Mouse (Mus musculus): ENCODE data around the gene Ndufaf2. TPM values are rescaled to one million over a fixed set of nuclear protein-coding genes. Genes with fewer than 3 reads are reported as not detected.
A peak's percentile ranks its signal among the peaks of the same experiment; 100 is the strongest.

Gene Ndufaf2
- total RNA-seq, 2 experiments from 2014 or later: 24.2 to 25.1 TPM

DNA sequence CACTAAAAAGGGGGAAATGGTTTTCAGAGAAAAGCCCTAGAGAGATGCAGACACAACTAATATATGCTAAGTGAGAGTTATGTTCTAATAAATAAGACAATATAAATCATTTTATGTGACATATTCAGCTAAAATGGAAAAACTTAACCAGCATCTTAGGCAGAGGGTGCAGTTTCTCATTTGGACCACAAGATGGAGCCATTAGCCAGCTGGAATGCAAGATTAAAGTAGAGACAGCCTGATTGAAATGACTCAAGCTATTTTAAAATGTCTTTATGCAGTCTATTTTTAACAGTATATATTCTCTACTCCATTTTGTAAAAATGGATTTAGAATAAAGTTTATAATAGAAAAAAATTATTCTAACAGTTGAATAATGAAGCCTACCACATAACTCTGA is 6.6 kb downstream of the Ndufaf2 start:
- intact Hi-C loops (cut with DNase I): loop anchor here (1.0 to 10.0 kb wide), 6 partner anchors 107 to 1041 kb away; partner anchors contain the start of gene Smim15
- peak; percentile 23 to 41 for DNase-seq

DNA sequence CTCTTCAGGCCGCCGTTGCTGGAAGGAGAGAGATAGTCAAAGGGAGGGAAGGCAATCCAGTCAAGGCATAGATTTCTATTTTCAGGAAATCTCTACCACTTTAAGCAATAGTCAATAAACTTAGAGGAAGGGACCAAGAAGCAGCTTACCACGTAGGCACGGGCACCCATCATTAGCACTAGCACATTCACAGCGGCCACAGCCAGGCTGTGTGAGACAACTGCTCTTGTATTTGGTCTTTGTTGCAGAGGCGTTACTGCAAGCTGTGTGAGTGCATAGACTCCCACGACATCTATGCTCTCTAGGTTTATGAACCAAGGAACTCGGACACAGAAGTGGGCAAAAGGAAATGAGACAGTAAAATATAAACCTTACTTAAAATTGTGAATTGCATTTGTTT is 14.3 kb downstream of the Ndufaf2 start:
- intact Hi-C loops (cut with DNase I): no loop called here
- DNase-seq: no peak

DNA sequence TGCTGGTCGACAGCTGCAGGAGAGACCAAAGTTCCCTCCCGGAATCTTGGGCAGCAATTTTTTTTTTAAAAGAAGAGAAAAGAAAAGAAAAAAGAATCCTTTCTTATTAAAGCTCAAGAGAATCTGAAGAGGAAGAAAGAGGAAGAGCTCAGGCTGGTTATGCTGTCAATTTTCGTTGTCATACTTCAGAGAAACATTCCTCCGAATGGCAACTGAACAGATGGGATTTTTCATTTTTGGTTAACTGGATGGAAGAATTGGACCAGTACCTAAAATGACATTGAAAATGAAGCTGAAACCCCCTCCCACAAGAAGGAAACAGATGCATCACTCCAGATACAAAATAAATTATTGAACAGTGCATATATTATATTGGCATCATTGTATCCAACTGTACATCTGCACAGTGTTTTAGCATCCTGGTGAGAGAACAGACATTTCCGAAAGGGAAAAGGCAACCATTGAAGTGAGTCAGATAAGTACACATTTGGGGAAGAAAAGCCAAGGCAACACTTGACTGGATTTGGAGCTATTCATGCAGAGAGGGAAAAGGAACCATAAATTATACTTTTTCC is 19.9 kb downstream of the Ndufaf2 start:
- intact Hi-C loops (cut with DNase I): no loop called here
- DNase-seq: no peak

DNA sequence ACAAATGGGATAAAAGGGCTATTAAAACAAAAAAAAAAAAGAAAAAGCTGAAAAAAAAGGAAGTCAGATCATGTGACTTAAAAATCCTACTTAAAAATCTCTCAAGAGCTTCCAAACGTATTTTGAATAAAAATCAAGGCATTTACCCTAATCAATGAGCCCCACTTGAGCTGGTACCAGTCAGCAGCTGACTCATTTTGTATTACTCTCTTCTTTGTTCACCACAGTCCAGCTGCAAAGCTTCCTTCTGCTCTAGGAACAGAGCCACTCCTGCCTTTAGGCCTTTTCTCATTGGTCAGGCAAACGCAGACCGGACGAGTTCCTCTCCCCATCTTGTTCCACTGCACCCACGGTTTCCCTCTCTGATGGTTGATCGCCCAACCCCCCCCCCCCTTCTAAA is 22.8 kb downstream of the Ndufaf2 start:
- no peak for DNase-seq
- intact Hi-C loops (cut with DNase I): no loop called here

DNA sequence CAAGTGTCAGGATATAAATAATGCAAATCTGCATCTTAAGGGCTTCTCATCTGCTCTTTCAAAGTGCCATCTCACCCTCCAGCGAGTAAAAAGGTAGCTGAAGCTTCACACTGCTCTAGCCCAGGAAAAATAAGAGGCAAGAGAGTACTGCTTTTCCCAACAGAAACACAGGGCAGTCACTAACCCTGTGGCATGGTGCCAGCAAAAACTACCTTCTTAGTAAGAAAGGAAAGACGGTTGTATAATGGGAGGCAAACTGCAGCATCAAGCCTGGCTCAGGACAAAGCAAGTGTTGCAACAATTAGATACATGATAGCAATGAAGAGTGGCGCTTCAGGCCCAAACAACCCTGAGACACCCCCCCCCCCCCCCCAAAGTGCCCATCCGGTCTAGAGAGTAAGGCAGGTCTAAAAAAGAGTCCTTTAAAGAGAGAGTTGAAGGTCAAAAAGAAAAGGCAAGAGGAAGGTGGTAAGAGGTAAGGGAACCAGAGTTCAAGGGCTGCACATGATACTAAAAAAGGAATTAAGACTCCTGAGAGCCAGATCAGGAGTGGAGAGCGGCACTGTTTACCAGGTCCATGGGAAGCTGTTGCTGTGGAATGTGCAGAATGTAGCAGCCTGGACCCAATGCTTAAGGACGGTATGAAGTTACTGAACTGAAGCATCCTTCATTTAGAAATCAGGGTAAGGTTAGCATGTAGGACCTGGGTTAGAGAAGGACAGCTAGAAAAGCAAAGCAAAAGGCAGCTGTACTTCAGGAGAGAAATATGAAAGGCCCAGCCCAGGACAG is 26.2 kb downstream of the Ndufaf2 start:
- intact Hi-C loops (cut with DNase I): no loop called here
- no peak for DNase-seq

DNA sequence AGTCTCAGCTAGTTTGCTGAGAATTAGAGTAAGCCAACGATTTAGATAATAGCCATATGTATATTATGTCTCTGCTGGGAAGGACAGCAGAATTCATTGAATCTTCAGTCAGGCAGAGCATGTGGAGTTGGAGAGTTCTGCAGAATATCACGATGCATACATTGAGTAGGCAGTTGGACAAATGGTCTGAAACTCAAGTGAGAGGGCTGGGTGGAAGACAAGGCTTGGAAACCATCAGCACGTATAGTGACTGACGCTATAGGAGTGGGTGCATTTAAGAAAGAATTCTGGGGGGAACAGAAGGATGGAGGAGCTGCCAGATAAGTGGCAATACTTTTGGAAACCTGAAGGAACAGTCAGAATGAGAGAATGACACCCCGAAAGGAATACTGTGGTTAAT is 27.7 kb downstream of the Ndufaf2 start:
- intact Hi-C loops (cut with DNase I): no loop called here
- DNase-seq: no peak

DNA sequence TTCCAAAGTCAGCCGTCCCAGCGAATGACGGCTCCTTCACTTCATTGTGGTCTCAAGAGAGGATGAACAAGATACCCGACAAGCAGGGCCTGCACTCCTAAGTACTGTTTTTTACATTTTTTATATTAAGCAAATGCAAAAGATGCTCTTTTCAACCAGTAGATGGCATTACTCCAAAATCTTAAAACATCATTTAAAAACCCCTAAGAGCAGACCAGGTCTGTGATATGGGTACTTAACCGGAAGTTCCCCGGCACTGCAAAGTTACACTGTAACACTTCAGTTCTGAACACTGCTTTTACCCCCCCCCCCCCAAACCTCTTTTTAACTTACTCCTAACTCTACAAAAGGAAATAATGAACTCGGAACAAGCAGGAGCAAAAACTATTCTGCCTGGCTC is 29.4 kb downstream of the Ndufaf2 start:
- DNase-seq: peak; percentile 5 to 16
- intact Hi-C loops (cut with DNase I): loop anchor here (5.0 kb wide), 1 partner anchor 87 kb away; the partner anchor contains the start of gene Smim15

DNA sequence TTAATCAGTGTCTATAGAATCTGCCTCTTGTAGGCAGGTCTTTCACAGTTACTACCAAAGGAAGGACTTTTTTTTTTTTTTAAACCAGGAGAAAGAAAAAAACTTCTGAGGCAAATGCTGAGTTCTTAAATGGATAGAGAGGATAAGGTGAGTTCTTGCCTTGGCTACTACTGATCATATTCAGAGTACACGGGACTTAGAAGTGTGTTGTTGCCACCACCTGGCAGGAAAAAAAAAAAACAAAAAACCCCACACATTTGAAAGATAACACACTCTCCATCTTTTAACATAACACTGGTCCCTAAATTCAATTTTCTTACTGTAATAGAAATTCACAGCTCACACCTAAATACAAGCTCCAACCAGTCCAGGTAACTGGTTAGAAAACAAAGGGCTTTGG is 30.5 kb downstream of the Ndufaf2 start:
- DNase-seq: no peak
- intact Hi-C loops (cut with DNase I): loop anchor here (1.0 to 5.0 kb wide), 2 partner anchors 25 to 86 kb away; partner anchors contain the start of gene Smim15

DNA sequence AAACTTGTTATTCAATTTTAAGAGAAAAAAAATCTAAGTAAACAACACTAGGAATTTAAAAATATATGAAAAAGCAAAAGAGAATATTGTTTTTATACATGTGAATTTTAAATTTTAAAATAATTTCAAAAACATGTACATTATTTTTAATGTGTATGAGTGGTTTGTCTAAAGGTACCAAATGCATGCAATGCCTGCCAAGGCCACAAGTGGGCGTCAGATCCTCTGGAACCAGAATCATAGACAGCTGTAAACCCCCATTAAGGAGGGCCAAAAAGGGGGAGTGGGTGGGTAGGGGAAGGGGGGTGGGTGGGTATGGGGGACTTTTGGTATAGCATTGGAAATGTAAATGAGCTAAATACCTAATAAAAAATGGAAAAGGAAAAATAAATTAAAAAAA is 31.3 kb downstream of the Ndufaf2 start:
- intact Hi-C loops (cut with DNase I): loop anchor here (5.0 kb wide), 1 partner anchor 85 kb away; the partner anchor contains the start of gene Smim15
- DNase-seq: peak; percentile 20 to 47

DNA sequence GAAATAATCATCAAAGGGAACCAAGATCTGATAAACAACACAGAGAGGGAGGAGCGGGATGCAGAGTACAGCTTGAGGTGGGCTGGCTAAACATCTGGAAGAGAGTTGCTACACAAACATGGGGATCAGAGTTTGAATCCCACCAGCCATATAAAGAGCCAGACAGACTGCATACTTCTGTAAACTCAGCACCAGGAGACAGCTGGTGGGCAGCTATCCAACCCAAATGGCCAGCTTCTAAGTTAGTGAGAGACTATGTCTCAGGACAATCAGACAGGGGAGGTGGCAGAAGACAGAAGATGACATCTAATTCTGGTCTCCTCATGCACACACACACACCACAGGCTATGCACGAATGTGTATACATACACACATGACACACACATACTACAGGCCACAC is 32.2 kb downstream of the Ndufaf2 start:
- intact Hi-C loops (cut with DNase I): loop anchor here (5.0 kb wide), 1 partner anchor 84 kb away; the partner anchor contains the start of gene Smim15
- DNase-seq: no peak

DNA sequence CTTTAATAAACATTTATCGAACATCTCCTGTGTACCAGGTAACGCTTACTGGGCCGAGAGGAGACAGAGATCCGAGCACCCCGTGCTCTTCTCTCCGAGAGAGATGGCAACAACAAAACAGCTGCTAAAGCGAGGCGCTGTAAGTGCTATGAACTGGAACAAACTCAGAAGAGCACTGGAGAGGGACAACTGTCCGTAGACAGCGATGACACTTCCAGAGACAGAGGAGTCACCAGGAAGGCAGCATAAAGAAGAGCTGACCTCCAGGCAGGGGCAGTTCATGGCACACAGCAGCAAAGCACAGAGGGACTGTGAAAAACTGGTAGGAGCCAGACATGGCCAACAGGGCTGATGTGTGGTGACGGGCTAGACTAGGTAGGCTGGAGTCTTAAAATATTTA is 34.3 kb downstream of the Ndufaf2 start:
- intact Hi-C loops (cut with DNase I): no loop called here
- DNase-seq: no peak

DNA sequence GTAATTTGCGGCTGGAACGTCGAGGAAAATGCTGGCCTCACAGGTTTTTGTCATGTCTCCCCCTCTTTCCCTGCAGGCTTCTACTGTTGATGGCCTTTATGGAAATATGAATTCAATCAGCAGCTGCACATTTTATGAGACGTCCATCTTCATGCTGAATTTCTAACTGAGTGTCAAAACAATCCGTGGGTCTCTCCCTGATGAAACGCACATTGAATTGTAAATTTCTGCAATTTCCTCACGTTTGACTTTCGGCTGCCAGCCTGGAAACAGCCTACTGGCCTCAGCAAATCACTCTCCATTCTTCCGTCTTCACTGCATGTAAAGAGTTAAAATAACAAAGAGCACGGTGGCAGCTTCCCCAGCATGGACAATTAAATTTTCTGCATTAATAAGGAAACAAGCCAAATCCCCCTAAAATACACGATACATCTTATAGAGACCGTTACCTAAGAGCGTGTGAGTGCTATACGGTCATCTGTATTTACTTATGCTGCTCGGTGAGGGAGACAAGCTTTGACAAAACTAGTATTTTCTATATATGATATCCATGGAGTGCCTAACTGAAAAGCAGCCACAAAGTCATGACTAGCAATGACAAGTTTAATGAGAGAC is 35.2 kb downstream of the Ndufaf2 start:
- intact Hi-C loops (cut with DNase I): no loop called here
- DNase-seq: no peak

DNA sequence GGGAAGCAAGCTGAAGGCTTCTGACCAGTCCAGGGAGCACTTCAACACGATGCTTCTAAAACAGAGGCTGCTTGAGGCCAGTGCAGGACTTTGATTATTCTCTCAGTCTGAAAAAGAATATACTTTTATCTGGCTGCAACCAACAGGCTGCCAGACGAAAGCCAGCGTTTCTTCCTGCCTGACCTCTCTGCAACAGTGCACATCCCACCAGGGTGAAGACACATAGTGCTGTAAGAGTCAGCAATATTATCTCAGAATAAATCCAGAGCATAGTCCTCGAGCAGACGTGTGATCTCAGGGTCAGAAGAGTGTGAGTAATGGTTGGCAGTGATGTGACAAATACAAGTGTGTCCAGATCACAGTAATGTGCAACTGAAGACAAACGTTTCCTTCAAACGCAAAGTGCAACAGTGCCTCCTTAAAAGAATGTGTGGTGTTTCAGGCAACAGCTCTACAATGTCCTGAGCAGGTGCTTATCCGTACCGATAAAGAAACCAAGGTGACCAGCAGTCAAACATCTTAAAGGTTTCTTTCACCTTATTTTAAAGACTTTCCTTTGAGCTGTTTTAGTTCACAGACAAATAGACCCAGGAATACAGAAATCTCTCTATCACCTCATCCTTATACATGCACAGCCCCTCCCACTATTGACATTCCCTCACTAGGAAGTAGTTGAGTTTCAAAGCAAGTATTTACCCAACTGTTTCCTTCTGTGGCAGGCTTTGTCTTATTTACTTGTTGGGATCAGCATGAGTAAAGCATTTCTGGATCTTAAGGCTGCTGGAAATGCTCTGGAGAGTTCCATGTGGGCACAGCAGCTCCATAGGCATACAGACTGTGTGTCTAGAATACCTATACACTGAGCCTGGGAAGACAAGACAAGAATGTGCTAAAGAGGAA is 38.8 kb downstream of the Ndufaf2 start:
- no peak for DNase-seq
- intact Hi-C loops (cut with DNase I): no loop called here

DNA sequence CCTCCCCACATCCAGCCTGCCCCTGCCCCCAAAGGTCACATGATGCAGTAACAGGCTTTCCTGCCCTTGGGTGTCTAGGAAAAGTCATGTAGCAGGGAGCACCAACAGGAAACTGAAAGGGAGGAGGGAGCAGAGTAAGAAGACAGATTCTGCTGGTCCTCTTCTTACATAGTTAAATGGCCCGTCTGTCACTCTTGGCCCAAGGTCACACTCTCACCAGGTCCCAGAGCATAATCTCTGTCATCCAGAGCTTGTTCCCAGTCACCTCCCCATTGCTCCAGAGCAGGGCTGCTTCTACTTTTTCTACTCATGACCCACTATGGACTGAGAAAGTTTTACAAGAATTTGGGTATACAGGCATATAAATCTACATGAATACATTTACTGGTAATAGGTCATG is 40.2 kb downstream of the Ndufaf2 start:
- no peak for DNase-seq
- intact Hi-C loops (cut with DNase I): no loop called here

DNA sequence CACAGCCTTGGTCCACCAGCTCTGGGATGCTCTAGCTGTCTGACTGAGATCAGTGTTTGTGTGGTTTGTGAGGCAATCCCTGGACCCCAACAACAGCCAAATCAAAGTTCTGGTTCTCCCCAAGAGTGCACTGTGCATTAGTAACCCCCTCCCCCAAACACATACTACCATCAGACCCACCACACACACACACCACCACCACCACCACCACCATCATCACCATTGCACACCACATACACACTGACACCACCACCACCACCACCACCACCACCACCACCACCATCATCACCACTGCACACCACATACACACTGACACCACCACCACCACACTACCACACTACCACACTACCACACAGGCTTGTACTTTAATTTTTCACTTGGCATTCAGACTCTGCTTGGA is 40.8 kb downstream of the Ndufaf2 start:
- DNase-seq: no peak
- intact Hi-C loops (cut with DNase I): no loop called here

DNA sequence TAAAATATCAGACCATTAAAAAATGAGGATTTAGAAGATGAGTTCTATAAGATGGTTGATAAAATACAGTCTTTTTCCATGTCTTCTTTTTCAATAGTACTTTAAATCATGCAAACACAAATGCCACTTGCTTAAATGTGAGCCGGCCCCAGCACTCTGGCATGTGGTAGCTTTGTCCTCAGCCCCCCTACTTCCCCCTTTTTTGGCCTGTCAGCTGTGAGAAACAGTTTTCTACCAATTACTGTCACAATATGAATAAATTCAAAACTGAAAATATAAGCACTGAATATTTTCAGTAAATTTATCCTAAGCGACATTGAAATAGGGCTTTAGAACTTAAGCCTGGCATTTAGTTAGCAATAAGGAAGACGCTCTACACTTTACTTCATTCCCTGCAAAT is 44.2 kb downstream of the Ndufaf2 start:
- no peak for DNase-seq
- intact Hi-C loops (cut with DNase I): no loop called here

DNA sequence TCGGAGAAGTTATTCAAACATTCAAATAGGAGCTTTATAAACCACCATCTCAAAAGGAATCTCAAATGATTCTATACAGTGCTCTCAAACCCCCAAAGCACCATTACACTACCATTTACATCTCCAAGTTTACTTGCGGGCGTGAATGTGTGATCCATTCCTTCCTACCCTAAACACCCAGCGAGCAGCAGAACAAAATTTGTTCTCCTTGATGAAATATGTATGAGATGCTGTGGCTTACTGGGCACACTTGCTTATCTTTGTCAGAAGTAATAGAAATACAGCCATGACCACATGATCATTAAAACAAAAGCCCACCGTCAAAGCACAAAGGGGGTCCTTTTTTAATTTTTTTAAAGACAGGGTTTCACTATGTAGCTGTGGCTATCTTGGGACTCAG is 44.9 kb downstream of the Ndufaf2 start:
- intact Hi-C loops (cut with DNase I): no loop called here
- DNase-seq: no peak

DNA sequence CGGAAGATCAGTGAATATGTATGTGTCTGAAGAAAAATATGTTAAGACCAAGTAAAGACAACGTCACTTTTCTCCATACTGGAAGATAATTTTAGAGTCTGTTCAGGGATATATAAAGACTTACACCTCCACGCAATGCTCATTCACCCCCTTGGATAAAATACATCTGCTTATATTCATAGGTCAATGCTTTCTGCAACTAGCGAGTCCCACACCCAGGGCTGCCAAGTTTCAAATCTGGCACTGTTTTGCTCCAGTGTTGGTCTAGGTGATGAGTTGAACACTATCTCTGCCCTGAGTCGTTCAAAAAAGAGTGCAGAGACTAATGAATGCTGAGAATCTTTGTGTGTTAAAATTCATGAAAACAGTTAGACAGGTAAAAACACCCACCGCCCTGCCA is 47.5 kb downstream of the Ndufaf2 start:
- intact Hi-C loops (cut with DNase I): no loop called here
- no peak for DNase-seq

DNA sequence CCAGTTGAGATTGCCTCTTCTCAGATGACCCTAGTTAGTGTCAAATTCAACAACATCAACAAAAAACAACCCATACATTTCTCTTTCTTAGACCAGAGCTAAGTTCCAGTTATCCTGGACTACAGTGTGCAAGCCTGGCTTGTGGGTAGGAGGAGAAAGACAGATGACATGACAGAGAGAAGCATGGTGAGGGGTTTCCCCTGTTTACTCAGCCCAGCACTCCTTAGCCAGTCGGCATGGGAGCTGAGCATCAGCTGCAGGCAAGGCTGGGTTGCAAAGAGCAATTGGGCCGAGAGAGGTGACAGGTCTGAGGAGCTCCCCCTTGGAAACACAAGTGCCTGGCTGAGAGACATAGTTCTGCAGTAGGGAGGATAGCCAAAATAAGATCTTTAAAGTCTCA is 57.7 kb downstream of the Ndufaf2 start:
- intact Hi-C loops (cut with DNase I): no loop called here
- no peak for DNase-seq

DNA sequence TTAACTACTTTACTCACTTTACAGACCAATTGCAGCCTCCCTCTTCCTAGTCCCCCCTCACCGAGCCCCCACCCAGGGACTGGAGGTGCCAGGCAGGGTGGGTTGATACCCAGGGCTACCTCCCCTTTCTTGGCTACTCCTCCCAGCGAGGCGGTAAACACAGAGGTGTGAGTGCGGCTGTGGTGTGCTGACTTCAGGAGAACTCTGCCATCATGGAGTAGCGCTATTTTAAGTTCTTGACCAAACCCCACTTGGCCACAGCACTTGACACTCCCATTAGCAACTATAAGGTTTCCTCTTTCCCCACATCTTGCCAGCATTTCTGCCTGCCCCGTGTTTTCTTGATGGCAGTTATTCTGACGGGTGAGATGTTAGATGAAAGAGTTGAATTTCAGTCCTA is 62.0 kb downstream of the Ndufaf2 start:
- peak in 1 of 2 experiments; percentile 7 for DNase-seq
- intact Hi-C loops (cut with DNase I): no loop called here

DNA sequence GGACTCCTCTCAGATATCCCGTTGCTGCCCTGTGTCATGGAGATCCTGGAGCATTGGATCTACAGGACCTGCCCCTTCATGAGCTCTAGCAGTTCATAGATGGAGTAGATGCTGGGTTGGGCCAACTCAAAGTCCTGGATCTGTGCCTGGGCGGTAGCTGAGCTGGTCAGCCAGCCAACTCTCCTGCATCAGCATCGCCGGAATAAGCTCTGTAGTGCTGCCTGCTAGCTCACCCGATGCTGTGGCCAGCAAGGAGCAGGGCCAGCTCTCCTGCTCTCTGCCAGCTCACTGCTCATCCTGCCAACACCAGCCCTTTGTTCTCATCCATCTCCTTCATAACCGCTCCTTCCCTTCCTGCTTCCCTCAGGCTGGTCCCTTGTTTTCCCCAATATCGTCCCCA is 62.8 kb downstream of the Ndufaf2 start:
- intact Hi-C loops (cut with DNase I): no loop called here
- DNase-seq: peak; percentile 38 to 59

Measured in heart, postnatal 10 days (tissue).